Mouse (Mus musculus): ENCODE data around the gene Rps6kb2. TPM values are rescaled to one million over a fixed set of nuclear protein-coding genes. Genes with fewer than 3 reads are reported as not detected.
"Not testable (repeated sequence)": the region's sequence is repeated elsewhere in the genome, so short reads cannot be mapped to it uniquely, and the experiment has no call there.

The Rps6kb2 gene
- polyA plus RNA-seq, 1 experiment from 2014 or later: 54.4 TPM

DNA sequence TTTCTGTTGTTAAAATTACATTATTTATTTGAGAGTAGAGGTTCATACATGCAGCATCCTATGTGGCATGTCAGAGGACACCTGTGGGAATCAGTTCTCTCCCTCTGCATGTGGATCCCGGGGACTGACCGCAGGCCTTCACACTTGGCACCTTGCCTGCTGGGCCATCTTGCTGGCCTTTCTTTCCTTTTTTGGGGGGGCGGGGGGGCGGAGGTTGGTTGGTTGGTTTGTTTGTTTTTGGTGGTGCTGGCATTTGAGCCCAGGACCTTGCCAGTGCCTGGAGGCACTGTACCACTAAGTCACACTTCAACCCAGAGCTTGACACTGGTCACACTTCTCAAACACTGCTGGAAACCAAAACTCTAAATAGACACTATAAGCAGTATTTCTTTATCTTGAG lies 28.8 kb downstream of the Rps6kb2 start:
- Histone ChIP-seq H3K9ac (replicated peaks) (no peak overlapping the region), H3K4me2 (no peak overlapping the region), H3K4me1 (peaks cover 4% of the 10 kb centered on the region), H3K9me3 (replicated peaks) (no peaks in the 10 kb centered on the region), H3K36me3 (peaks cover 31% of the 10 kb centered on the region), H3K27ac (replicated peaks) (no peak overlapping the region), H3K4me3 (replicated peaks) (no peak overlapping the region), H3K27me3 (replicated peaks) (no peaks in the 10 kb centered on the region)
- no peak for ATAC-seq (ENCODE audit: low FRiP score)
- 92% methylated on average over 4 of the region's 4 CpGs for WGBS

GRCm38 (mm10) chr19:4131768-4132167 lies 31.4 kb downstream of the Rps6kb2 start:
- no peaks in the 10 kb centered on the region for H3K9me3 ChIP-seq (replicated peaks)
- H3K36me3 ChIP-seq: peaks cover 42% of the 10 kb centered on the region
- H3K4me2 ChIP-seq: no peak overlapping the region
- no peaks in the 10 kb centered on the region for H3K27me3 ChIP-seq (replicated peaks)
- no peak overlapping the region for H3K9ac ChIP-seq (replicated peaks)
- ATAC-seq (ENCODE audit: low FRiP score): no peak
- no peak overlapping the region for H3K4me3 ChIP-seq (replicated peaks)
- H3K27ac ChIP-seq (replicated peaks): no peak overlapping the region
- WGBS: 87% methylated on average over 2 of the region's 2 CpGs
- H3K4me1 ChIP-seq: peaks cover 12% of the 10 kb centered on the region

DNA sequence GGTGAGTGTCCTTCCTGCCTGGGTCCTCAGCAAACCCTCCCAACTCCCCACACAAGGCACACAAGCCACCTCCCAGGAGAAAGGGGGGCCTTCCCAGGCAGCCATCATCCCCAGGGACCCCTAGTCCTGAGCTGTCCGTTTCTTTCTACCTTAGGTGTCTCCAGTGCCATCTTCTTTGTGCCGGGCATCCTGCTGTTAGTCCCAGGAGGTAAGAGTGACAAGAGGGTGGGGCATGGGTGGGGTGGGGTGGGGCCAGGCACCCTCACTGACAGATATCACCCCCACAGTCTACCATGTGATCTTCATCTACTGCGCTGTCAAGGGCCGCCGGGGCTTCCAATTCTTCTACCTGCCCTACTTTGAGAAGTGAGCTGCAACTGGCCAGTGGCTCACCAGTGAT lies 32.1 kb downstream of the Rps6kb2 start:
- 94% methylated on average over 5 of the region's 5 CpGs for WGBS
- H3K4me3 ChIP-seq (replicated peaks): no peak overlapping the region
- no peaks in the 10 kb centered on the region for H3K27me3 ChIP-seq (replicated peaks)
- ATAC-seq (ENCODE audit: low FRiP score): no peak
- H3K4me2 ChIP-seq: no peak overlapping the region
- H3K4me1 ChIP-seq: peaks cover 17% of the 10 kb centered on the region
- H3K9ac ChIP-seq (replicated peaks): no peak overlapping the region
- no peaks in the 10 kb centered on the region for H3K9me3 ChIP-seq (replicated peaks)
- H3K36me3 ChIP-seq: peaks cover 42% of the 10 kb centered on the region
- H3K27ac ChIP-seq (replicated peaks): no peak overlapping the region

DNA sequence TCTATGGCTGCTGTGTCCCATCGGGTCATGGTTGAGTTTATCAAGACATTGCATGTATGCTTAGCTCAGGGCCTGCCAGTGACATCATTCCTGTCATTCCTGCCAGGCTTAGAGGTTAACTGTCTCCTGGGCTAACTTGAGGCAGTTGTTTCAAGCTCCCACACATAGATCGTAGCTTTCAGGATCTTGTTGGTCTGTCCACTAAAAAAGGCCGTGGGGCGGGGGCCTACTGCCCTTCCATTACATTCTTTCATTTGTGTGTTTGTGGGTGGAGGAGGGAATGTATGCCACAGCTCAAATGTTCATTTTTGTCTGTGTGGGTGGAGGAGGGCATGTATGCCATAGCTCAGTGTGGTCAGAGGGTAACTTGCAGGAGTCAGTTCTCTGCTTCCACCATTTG lies 33.0 kb downstream of the Rps6kb2 start:
- no peak overlapping the region for H3K4me3 ChIP-seq (replicated peaks)
- ATAC-seq (ENCODE audit: low FRiP score): no peak
- no peaks in the 10 kb centered on the region for H3K27me3 ChIP-seq (replicated peaks)
- H3K9ac ChIP-seq (replicated peaks): no peak overlapping the region
- H3K27ac ChIP-seq (replicated peaks): no peak overlapping the region
- peaks cover 19% of the 10 kb centered on the region for H3K4me1 ChIP-seq
- 97% methylated on average over 4 of the region's 4 CpGs for WGBS
- H3K4me2 ChIP-seq: no peak overlapping the region
- H3K36me3 ChIP-seq: peaks cover 42% of the 10 kb centered on the region
- H3K9me3 ChIP-seq (replicated peaks): no peaks in the 10 kb centered on the region

DNA sequence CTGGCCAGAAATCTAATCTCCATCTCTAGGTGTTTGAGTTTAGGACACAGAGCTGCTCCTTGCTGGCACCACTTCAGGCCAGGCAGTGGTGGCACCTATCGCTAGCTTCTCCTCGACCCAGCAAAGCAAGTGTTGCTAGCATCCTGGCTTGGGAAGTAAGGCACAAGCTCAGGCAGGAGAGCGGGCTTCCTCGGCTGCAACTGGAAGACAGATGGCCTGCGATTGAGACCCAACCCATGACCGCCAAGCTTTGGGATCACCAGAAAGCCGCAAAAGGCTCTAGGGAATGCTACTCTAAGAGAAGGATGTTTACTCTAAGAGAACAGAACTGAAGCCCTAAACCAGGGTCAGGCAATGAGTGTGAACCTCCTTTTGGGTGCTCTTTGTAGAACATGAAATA lies 33.7 kb downstream of the Rps6kb2 start:
- ATAC-seq (ENCODE audit: low FRiP score): no peak
- peaks cover 42% of the 10 kb centered on the region for H3K36me3 ChIP-seq
- no peak overlapping the region for H3K4me2 ChIP-seq
- no peak overlapping the region for H3K27ac ChIP-seq (replicated peaks)
- WGBS: 92% methylated on average over 7 of the region's 7 CpGs
- no peak overlapping the region for H3K9ac ChIP-seq (replicated peaks)
- no peaks in the 10 kb centered on the region for H3K27me3 ChIP-seq (replicated peaks)
- H3K4me1 ChIP-seq: peaks cover 26% of the 10 kb centered on the region
- no peak overlapping the region for H3K4me3 ChIP-seq (replicated peaks)
- no peaks in the 10 kb centered on the region for H3K9me3 ChIP-seq (replicated peaks)

DNA sequence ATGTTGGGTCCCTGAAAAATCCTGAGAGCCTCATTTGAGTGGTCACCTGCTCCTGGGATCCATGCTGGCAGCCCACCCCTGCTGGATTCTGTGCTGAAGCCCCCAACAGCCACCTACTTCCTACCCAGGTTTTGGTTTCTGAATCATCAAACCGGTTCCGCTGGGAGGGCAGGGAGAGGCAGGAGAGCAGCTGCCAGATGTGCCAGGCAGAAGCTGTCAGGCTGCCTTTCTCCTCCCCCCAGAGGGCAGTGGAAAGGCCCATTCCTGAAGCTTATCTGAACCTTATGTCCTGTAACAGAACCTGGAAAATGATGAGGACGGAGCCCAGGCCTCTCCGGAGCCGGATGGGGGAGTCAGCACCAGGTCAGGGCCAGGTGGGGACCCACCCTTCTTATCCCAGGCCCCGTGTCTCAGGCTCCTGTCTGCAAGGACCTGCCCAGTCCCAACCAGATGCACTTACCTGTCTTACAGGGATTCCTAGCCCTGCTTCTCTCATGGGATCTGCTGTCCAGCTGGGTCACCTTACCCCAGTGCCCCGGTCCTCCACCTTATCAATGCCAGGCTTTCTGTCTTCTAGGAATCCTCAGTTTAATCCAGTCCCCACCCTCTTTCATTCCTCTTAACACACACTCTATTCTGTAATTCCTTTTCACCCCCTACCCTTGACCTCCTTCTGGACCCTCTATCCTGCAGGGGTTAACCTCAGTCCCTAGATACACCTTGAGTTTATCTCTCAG lies 36.2 kb downstream of the Rps6kb2 start:
- Histone ChIP-seq H3K27ac (replicated peaks) (peak overlapping the region; percentile 80), H3K4me2 (peak overlapping the region; percentile 70), H3K4me1 (peaks cover 27% of the 10 kb centered on the region), H3K27me3 (replicated peaks) (no peaks in the 10 kb centered on the region), H3K36me3 (peaks cover 28% of the 10 kb centered on the region), H3K4me3 (replicated peaks) (peak overlapping the region; percentile 87), H3K9ac (replicated peaks) (peak overlapping the region; percentile 85), H3K9me3 (replicated peaks) (no peaks in the 10 kb centered on the region)
- 66% methylated on average over 7 of the region's 7 CpGs for WGBS
- ATAC-seq (ENCODE audit: low FRiP score): no peak

DNA sequence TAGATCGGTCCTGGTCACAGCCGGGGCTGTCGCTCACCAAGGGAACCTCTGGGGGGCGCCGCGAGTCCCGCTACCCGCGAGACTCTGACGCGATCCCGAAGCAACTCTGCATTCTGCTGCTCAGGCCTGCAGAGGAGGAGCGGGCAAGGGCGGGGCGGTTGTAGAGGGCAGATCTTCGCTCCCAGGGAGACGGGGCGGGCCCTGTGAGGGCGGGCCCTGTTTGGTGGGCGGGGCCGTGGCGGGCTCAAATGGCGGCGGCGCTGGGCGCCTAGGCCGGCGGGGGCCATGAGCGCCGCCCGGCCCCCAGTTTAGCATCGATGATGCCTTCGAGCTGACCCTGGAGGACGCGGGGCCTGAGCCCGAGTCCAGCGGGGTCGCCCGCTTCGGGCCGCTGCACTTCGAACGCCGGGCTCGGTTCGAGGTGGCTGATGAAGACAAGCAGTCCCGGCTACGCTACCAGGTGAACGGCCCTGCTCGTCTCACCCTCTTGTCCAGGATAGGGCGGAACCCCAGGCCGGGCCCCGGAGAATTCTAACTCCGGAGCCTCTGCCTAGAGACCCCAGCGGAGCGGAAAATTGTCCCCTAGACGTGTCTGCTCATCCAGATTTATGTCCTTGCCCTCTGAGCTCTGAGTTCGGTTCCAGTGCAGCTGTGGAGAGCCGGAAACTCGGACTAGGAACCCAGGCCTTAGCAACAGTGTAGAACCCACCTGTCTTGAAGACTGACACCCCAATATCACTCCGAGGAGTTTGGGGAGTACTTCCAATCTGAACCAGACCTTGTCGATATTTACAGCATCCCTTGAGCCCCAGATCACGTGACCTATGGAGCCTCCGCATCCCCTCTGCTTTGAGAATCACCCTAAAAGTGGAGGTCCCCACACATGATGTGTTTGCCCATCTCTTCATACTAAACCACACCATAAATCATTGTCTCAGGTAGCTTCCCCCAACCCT lies 37.1 kb downstream of the Rps6kb2 start, which contains the start of gene Aip:
TSS of gene Aip (minus strand) at position 118 of the 956 bp plus-strand sequence.
- H3K9me3 ChIP-seq (replicated peaks): no peaks in the 10 kb centered on the region
- H3K9ac ChIP-seq (replicated peaks): peak within 1 kb of the TSS; percentile 85
- peaks cover 31% of the 10 kb centered on the region for H3K4me1 ChIP-seq
- peak within 1 kb of the TSS; percentile 70 for H3K4me2 ChIP-seq
- WGBS: under 1% methylated on average over 63 of the region's 64 CpGs
- peak within 1 kb of the TSS; percentile 87 for H3K4me3 ChIP-seq (replicated peaks)
- H3K27ac ChIP-seq (replicated peaks): peak within 1 kb of the TSS; percentile 80
- H3K27me3 ChIP-seq (replicated peaks): no peaks in the 10 kb centered on the region
- H3K36me3 ChIP-seq: peaks cover 20% of the 10 kb centered on the region
- ATAC-seq (ENCODE audit: low FRiP score): peak; percentile 91

DNA sequence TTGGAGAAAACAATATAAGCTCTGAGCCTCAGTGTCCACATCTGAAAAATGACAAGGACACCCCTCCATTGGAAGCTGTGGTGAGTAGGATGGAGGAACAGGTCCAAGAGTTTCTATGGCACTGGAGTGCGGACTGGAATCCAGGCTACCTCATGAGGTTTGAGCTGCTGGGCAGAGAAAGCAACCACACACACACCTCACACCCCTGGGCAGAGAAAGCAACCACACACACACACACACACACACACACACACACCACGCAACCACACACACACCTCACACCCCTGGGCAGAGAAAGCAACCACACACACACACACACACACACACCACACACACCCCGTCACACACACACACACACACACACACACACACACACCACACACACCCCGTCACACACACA lies 37.9 kb downstream of the Rps6kb2 start:
- Histone ChIP-seq H3K27ac (replicated peaks) (peak overlapping the region; percentile 69), H3K4me1 (peaks cover 37% of the 10 kb centered on the region), H3K4me2 (peak overlapping the region; percentile 70), H3K9ac (replicated peaks) (peak overlapping the region; percentile 85), H3K4me3 (replicated peaks) (peak overlapping the region; percentile 87), H3K36me3 (peaks cover 20% of the 10 kb centered on the region)
- 6% methylated on average over 4 of the region's 4 CpGs for WGBS
- peak; percentile 34 for ATAC-seq (ENCODE audit: low FRiP score)
- not testable (repeated sequence) for H3K9me3 ChIP-seq (replicated peaks); H3K27me3 ChIP-seq (replicated peaks)

DNA sequence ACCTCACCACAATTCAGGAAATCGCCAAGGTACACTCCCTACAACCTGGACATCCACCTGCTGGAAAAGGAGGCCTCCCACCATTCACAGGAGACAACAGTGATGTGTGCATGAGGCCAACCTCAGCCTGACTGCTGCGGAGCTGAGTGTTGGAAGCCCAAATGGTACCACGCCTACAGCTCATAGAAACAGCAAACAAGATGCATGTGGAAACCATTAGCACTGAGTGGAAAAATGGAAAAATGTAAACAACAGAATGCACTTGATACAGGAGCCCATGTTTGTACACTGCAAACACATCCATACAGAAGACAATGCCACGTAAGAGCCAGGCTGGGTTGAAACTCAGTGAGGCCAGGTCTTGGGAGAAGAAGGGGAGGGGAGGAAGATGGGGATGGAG lies 38.7 kb downstream of the Rps6kb2 start:
- no peaks in the 10 kb centered on the region for H3K9me3 ChIP-seq (replicated peaks)
- no peak overlapping the region for H3K27ac ChIP-seq (replicated peaks)
- H3K36me3 ChIP-seq: peaks cover 12% of the 10 kb centered on the region
- no peak for ATAC-seq (ENCODE audit: low FRiP score)
- peak overlapping the region; percentile 70; the same call in 1 of the 2 replicates for H3K4me2 ChIP-seq
- no peaks in the 10 kb centered on the region for H3K27me3 ChIP-seq (replicated peaks)
- H3K4me3 ChIP-seq (replicated peaks): no peak overlapping the region
- no peak overlapping the region for H3K9ac ChIP-seq (replicated peaks)
- peaks cover 42% of the 10 kb centered on the region for H3K4me1 ChIP-seq
- 83% methylated on average over 4 of the region's 4 CpGs for WGBS

DNA sequence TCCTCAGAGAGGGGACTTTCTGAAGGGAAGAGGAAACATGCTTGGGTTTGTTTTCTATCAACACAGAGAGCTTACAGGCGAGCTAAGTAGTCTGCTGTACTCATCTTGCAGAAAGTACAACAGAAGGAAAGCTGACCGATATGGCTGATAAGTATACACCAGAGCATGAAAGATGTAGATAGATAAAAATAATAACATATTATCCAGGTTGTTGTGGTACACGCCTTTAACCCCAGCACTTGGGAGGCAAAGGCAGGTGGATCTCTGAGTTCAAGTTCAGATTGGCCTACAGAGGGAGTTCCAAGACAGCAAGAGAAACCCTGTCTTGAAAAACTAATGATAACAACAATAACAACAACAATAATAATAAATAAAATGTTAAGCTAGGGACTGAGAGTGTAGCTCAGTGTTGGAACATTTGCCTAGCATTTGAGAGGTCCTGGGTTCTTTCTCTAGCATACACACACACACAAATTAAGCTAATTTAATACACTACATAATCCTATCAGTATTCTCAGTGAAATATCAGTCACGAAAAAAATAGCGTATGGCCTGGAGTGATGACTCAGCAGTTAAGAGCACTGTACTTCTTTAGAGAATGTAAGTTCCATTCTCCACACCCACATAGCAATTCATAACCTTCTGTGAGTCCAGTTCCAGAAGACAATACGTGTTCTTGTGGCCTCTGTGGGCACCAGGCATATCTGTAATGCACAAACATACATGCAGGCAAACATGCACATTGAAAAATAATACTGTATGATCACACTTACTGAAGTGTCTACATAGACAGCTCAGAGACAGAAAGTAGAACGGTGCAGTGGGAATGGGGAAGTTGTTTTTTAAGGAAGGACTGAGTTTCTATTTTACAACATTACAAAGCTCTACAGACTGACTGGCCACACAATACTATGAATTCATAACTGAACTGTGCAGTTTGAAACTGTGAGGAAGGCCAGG lies 40.5 kb downstream of the Rps6kb2 start:
- Histone ChIP-seq H3K27ac (replicated peaks) (no peak overlapping the region), H3K9ac (replicated peaks) (no peak overlapping the region), H3K27me3 (replicated peaks) (no peaks in the 10 kb centered on the region), H3K4me2 (no peak overlapping the region), H3K4me3 (replicated peaks) (no peak overlapping the region), H3K9me3 (replicated peaks) (no peaks in the 10 kb centered on the region), H3K36me3 (peaks cover 10% of the 10 kb centered on the region), H3K4me1 (peaks cover 39% of the 10 kb centered on the region)
- ATAC-seq (ENCODE audit: low FRiP score): no peak
- 87% methylated on average over 7 of the region's 7 CpGs for WGBS

DNA sequence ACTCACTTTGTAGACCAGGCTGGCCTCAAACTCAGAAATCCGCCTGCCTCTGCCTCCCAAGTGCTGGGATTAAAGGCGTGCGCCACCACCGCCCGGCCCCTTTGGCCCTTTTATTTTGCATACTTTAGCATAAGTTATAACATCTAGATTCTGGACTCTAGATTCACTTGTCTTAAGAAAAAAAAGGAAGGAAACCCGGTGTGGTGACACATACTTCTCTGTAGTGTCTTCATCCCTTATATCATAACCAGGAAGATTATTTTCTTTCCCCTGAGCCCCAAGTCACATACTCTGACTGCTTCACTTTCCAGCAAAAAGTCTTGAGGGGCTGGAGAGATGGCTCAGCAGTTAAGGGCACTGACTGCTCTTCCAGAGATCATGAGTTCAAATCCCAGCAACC lies 41.3 kb downstream of the Rps6kb2 start:
- H3K9me3 ChIP-seq (replicated peaks); H3K9ac ChIP-seq (replicated peaks); ATAC-seq (ENCODE audit: low FRiP score); H3K27me3 ChIP-seq (replicated peaks); H3K4me3 ChIP-seq (replicated peaks): not testable (repeated sequence)
- Histone ChIP-seq H3K36me3 (peaks cover 15% of the 10 kb centered on the region), H3K27ac (replicated peaks) (0 out of 2 replicates have a peak overlapping the region, but pooled peaks have one; percentile 94), H3K4me2 (peak overlapping the region; percentile 48), H3K4me1 (peaks cover 31% of the 10 kb centered on the region)
- WGBS: 69% methylated on average over 6 of the region's 6 CpGs
